Mouse (Mus musculus) urinary bladder, postnatal 10 days (tissue): Measurements from ENCODE around the gene Prpf40b.

Source experiments
- DNase-seq: peaks from one replicate; pipeline ENCODE4 v3.0.0; 2022; ENCODE audit warnings: low spot score

Prpf40b gene

DNA sequence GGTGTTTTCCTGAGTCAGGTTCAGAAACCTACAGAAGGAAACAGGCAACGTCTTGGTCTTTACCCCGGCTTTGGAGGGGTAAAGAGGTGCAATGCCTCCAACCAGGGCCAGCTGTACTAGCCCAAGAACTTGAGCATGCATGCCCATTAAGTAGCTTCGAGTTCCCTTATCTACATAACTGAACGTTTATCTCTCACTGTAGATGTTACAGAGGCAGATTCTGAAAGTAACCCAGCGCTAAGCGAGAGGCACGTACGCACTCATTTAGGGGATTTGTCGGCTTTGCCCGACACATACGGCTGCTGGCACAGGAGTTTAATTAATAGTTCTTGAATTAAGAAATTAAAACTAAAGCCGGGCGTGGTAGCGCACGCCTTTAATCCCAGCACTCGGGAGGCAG, 600 bp upstream of the Prpf40b start:
- DNase-seq, result no peak

DNA sequence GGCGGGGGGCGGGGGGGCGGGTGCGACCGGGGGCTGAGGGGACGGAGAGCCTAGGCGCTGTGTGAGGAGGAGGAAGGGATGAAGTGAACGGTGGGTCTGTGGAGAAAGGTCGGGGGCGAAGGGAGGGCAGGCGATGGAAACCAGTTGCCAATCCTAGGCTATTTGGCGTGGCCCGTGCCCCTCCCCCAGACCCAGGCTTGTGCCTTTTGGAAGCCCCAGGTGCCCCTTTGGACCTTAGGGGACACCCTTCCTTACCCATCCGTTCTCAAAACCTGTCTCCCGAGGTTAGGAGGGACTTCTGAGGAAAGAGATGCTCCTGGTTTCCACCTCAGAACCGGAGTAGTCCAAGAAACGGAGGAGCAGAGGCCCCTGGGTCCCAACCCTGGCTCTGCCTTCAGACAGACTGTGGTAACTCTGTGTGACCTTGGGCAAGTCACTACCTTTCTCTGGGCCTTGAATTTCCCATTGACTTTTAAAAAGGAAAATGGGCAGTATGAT, 646 bp downstream of the Prpf40b start, which contains the start of gene Fam186b:
TSS of gene Fam186b (minus strand) at position 405 of the 498 bp plus-strand sequence.
- DNase-seq, result no peak

DNA sequence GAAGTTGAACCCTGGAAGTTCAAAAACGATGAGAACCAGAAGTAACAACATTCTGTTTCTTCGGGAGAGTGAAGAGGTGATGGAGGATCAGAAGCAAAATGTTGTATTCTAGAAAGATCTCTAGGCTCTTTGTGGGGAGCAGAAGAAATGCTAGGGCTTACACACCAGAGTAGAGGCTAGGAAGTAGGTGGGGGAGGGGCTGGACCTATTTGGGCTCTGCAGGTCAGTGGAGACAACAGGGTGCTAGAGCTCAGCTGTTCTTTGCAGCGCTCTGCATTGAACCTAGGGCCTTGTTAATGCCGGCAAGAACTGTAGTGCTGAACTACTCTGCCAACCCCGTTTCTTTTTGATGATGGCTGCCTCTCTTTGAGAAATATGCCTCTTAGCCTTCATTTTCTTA, 1.3 kb downstream of the Prpf40b start:
- no peak for DNase-seq

DNA sequence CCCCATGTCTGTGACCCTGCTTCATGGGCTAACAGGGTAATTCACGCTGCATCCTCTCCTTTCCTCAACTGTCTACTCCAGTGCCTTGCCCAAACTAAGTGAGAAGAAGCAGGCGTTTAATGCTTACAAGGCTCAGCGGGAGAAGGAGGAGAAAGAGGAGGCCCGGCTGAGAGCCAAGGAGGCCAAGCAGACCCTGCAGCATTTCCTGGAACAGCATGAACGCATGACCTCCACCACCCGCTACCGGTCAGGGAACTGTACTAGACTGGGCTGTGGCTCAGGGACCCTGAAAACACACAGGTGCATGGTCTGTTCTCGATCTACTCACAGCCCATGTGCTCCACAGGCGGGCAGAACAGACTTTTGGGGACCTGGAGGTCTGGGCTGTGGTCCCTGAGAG, 12.6 kb downstream of the Prpf40b start:
- DNase-seq, result no peak

DNA sequence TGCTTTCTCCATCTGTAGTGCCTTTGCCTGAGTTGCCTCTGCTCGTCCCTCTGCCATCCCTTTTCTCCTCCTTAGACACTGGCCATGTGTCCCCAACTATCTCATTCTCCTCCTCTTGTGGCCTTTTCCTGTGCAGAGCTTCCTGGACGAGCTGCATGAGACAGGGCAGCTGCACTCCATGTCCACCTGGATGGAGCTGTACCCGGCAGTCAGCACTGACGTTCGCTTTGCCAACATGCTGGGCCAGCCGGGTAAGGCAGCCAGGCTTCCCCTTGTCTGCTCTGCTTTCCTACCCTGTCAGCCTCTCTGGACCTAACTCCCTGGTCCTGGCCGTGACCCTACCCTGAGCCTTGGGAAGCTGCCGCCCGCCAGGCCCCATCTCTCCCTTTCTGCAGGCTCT, 14.7 kb downstream of the Prpf40b start:
- DNase-seq, result no peak

DNA sequence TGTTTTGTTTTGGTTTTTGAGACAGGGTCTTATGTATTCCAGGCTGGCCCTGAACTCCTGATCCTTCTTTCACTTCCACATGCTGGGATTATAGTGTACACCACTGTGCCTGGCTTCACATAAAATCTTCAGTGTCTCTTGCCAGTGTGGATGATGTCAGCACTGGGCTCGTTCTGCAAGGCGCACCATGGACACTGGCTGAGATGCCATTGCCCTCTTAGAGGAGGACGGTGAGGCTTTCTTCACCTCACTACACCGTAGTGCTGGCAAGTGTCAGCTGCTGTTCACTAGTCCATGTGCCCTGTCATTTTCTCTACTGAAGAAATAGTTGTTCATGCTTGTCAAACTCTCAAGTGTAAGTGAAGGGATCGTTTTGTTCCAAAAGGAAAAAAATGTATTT, 15.7 kb downstream of the Prpf40b start:
- DNase-seq, result no peak

DNA sequence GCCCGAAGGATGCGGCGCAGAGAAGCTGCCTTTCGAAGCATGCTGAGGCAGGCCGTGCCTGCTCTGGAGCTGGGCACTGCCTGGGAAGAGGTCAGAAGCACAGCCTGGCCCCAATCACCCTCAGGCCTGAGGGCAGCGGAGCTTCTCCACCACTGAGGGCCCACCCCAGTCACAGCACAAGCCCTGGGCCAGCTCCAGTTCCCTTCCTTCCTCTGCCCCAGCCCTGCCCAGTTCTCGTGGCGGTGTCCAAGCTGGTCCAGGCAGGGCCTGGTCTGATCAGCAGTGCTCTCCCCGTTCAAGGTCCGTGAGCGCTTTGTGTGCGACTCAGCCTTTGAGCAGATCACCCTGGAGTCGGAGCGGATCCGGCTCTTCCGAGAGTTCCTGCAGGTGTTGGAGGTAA, 20.0 kb downstream of the Prpf40b start:
- DNase-seq, result no peak

DNA sequence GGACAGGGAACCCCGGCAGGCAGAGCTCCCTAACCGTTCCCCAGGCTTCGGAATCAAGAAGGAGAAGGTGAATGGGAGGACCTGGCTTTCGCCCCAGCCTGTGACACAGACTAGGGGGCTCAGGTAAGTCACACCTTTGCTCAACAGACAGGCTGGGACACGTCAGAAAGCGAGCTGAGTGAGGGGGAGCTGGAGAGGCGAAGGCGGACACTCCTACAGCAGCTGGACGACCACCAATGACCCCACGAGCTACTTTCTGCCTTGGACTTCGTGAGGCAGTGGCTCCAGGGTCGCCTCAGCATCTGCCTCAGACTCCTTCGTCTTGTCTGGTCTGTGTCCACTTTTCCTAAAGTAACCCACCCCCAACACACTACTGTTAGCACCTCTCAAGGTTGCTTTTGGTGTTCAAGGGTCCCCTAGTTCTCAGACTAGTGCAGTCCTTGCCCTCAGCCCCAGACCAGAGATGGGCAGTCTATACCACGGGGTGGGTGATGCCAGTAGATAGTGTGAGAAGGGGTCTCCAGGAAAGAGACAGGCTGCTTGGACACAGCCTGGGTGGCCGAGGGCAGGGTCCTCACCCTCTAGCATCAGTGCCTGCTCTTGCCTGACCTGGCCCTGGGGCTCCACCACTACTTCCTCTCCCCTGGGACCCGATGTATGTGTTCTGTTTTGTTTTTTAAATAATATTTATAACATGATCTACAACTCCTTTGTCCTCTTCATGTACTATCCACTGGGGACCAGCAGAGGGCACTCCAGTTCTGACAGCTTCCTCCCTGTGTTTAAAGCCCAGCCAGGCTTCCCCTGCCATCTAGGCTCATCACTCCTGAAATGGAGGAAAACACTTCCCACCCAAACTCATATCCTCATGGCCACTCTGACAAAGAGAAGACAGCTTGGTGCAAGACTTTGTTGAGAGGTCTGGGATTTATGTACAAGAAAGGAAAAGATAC, 21.7 kb downstream of the Prpf40b start:
- DNase-seq, result no peak

DNA sequence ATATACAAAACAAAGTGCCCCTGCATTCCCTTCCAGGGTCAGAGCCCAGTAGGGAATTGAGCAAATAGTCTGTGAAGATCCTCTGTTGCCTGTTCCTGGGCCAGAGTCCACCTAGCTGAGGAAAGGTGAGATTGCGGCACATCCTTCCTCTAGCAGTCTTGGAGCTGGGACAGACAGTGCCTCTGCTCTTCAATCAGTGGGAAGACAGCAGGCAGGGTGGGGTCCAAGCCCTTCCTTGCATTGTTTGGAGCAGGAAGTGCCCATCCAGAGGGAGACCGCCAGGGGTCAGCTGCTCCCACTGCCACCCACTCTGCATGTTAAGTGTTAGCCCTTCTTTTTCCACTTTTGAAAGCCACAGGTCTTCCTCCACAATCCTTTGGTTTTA, 22.4 kb downstream of the Prpf40b start:
- DNase-seq, result no peak

DNA sequence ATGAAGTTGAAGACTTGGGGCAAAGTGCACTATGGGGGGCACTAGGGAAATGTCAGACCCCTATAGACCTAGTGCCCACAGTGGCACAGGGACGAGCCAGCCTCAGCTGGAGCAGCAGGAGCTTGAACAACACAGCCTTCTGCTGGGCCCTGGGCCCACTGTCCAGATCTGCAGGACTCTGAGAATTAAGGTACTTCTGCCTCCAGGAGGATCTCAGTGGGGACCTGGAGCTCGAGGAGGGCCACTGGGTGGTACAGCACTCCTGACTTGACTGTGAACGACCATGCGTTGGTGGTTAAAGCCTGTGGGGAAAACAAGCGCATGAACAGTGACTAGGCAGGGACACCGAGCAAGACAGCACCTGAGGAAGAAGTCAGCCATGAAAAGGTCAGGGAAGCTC, 23.2 kb downstream of the Prpf40b start:
- DNase-seq, result no peak

DNA sequence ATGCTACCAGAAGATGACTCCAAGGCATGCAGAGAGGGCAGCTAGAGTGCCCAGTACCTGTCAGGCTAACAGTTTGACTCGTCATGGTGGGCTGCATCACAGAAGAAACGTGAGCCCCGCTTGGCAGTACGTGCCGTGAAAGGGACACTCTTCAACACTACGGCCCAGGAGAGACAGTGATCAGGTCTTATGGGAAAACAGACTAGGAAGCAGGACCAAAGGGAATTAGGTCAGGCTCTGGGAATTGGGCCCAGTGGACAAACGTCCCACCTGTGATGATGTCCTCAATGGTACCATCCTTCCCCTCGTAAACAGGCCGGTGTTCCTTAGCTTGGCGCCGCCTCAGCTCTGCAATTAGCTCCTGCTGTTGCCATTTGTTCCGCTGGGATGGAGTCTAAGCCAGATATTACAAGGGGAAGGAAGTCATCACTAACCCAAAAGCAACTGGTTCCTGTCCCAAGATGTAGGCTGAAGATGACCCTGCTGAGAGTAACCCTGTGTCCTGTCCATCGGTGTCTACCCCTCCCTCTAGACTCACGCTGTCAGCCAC, 24.0 kb downstream of the Prpf40b start:
- DNase-seq, result no peak

DNA sequence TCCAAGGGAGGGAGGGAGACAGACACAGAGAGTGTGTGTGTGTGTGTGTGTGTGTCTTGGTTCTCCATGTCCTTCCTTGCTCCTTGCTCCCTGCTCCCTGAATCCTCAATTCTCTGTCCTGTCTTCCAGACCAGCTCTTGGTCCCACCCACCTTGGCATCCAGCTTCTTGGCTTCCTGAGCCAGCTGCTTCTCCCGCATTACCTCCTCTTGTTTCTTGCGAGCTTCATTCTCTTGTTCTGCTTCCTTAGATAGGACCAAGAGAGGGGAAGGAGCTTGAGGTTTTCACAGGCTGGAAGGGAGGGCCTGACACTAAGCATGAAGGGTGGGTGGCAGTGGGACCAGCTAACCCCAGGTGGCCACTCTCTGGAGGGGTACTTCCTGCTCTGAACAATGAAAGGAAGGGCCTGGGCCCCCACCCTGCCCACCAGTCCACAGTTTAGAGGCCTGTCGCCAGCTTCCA, 24.6 kb downstream of the Prpf40b start:
- DNase-seq, result no peak

DNA sequence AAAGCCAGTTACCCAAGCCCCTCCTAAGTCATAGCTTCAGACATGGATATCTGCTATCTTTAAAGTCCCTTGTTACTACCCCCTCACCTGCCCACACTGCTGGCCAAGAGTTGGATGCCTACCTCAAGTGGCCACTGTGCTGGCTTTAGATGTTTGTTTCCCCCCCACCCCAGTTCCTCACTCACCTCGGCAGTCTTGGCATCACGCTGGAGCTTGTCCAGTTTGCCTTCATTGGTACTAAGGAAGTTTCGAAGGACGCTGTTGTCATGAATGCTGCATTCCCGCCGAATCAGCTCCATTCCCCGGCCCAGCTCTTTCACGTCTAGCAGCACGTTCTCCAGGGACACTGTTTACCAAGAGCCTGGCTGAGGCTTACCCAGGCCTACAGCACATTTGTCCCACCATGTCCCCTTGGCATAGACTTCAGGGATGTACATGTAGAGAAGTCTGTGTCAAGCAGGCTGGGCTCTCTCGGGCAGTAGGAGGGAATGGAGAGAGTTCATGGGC, 25.3 kb downstream of the Prpf40b start:
- no peak for DNase-seq

DNA sequence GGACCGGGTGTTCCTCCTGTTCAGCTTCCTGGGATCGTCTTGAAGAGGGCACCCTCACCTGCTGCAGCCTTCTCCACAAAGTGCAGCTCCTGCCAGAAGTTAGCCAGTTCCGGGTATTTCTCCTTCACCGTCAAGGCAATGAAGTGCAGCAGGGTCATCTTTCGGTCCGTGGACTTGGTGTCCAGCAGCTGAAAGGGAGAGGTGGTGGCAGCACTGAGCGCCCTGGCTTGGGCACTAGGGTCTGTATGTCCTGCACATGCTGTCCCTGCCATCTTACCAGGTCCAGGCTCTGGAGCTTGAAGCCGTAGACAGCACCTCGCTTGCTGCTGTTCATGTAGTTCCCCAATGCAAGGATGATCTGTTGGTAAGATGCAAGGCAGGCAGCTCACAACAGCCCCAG, 26.1 kb downstream of the Prpf40b start:
- DNase-seq, result no peak

DNA sequence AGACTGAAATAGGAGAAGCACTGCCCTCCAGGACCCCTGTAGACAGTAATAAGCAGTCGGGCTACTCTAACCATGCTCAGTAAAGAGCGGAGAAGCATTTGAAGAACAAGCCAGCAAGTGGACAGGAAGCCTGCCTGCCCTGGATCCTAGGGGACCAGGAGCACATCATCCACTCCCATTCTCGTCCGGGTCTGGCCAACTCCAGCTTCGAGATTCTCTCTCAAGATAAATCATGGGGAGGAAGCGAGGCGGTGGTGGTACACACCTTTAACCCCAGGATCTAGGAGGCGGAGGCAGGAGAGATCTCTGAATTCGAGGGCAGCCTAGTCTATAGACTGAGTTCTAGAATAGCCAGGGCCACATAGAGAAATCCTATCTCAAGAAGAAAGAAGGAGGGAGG, 29.3 kb downstream of the Prpf40b start:
- no peak for DNase-seq

DNA sequence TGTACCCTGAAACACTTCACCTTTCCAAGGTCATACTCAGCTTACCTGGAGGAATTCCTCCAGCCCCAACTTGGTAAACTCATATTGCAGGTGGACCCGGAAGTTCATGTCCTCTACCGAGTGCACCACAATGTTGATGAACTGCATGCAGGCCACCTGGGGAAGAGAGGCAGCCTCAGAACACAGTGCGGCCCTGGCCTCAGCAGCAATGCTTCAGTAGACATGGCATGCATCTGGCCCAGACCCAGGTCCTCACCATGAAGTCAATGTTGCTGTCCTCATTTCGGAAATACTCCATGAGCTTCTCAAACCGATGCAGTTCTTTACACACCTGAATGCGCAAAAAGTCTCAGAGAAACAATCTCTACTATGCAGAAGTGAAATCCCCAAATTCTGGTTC, 30.7 kb downstream of the Prpf40b start:
- no peak for DNase-seq

DNA sequence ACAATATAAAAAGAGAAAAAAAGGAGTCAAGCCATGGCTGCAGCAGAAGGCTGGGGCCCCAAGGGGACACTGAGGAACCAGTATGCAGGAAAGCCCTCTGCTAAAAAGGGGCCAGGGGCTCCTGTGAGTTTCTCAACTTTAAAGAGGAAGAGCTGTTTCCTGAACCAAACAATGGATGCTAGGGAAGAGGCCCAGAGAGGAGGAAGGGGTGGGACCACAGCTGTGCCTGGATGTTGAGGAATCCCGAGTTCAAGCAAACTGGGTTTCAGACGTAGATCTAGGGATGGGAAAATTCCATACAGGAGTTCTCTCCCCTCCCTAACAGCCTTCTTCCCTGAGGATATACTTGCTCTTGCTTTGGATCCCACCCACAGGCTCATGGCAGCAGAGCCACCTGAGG, 31.5 kb downstream of the Prpf40b start:
- DNase-seq, result no peak

DNA sequence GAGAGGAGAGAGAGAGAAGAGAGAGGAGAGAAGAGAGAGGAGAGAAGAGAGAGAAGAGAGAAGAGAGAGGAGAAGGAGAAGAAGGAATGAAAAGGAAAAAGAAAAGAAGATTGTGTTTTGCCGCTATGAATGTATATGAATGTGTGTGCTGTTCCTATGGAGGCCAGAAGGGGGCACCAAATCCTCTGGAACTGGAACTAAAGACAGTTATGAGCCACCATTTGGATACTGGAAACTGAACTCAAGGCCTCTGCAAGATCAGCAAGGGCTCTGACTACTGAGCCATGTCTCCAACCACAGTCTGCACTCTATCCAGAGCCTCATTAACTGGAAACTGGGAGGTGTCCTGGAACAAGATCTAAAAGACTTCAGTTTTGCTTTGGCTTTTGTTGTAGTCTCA, 32.1 kb downstream of the Prpf40b start:
- DNase-seq, result no peak

DNA sequence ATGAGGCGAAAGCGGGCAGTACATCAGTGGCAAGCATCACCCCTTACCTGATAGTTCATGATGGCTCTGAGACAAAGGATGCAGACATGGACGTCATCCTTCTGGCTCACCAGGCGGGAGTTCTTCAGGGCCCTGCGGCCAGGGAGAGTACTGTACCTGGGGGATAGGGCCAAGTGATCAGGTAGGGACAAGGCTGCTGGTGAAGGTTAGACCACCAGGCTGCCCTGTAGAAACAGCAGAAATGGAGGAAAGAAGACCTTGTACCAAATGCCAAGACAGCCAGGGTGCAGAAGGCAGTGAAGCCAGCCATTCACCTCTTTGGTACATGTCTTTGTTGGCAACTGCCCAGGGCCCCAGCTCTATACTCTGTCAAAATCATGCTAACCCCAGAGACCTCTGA, 33.1 kb downstream of the Prpf40b start:
- no peak for DNase-seq

DNA sequence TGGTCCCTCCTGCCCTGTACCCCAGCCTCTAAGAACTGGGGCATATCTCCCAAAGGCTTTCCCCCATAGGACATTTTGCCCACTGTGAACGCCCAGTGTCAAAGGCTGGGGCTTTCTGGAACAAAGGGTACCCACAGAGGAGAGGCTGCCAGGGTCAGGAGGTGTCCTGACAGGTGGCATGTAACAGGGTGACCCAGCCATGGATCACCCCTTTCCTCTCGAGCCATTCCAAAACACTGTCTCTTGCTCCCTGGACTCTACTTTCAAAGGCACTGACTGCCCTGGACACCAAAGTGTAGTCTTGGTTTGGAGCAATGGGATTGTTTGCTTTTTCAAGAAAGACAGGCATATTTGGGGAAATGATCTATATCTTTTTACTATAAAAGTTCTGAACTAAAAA, 35.4 kb downstream of the Prpf40b start:
- no peak for DNase-seq

DNA sequence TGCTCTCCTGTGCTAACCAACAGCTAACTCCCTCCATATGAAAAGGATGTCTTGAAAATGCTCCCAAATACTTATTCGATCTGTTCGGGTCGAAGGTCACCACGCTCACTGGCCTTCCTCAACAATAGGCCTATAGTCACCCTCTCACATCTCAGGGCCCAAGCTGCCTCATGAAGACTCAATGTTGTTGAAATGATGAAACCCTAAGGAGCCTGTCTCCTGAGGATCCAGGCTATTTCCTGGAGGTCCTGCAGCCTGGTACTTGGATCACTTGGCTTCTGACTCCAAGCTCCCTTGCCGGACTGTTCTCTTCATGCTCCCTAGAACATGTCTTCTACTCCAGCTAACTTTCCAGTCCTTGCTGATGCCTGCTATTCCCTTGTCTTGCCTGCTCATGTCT, 36.5 kb downstream of the Prpf40b start:
- DNase-seq, result no peak

DNA sequence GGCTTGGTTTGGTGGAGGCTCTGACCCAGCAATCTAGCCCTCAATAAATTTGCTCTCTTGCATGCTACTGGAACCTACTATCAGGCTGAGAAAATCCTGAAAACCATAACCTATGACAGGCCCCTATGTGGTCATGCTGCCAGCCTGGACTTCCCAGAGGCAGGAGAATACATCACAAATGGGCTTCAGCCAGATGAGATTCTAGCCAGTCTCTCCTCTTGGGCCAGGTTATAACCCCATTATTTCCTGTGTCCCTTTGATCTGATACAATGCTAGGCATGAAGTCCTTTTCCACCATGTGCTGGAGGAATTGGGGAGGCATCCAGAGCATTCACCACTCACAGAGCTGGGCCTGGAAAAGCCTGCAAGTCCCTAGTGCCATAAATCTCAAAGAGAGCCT, 37.2 kb downstream of the Prpf40b start:
- DNase-seq, result no peak

DNA sequence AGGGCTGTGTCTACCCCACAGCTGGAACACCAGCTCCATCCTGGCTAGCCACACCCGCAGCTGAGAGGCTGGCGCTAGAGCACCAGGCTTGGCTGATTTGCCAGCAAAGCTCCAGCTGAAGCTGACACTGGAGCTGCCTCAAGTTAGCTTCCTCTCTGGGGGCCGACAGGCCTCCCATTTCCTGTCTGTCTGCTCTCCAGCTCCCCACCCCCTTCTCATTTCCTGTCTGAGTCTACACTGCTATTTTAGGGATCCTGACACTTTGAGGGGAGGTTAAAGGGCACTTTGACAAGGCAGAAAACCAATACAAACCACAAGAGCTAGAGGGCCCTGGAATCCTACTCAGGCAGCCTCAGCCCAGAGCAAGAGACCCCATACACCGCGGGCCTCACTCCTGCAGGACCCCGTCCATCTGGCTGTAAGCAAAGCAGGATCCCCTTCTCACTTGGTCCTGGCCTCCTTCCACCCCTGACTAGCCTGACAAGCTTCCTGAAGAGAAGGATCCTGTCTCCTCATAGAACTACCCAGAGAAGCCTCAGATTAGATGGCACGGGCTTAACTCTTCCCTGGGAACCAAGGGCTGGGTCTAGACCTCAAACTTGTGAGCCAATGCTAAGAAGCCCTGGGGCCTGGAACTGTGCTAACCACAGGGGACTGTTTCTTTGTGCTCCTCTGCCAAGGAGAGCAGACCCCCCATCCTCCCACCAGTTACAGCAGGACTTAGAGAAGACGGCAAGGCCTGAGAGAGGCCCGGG, 38.2 kb downstream of the Prpf40b start:
- DNase-seq, result no peak
